Mouse (Mus musculus): ENCODE measurements around the gene Evx2. TPM values are rescaled to one million over a fixed set of nuclear protein-coding genes. Genes with fewer than 3 reads are reported as not detected.

Evx2 gene
- polyA plus RNA-seq, 1 experiment from 2014 or later: 0.06 TPM

- Histone ChIP-seq H3K4me3 (no peak overlapping the region), H3K27me3 (peaks cover 91% of the 10 kb centered on the region), H3K36me3 (no peaks in the 10 kb centered on the region), H3K27ac (no peak overlapping the region), H3K9ac (no peak overlapping the region), H3K4me2 (replicated peaks) (no peak overlapping the region), H3K9me3 (no peaks in the 10 kb centered on the region), H3K4me1 (peaks cover 10% of the 10 kb centered on the region)
- no peak for ATAC-seq (ENCODE audit: insufficient number of reproducible peaks, insufficient read depth, low FRiP score, low TSS enrichment)
- WGBS: 11% methylated on average over 17 of the region's 17 CpGs
Measured at GRCm38 (mm10) chr2:74701949-74702819, 42.8 kb upstream of the Evx2 start.

GRCm38 (mm10) chr2:74700546-74701112 is 41.3 kb upstream of the Evx2 start:
- no peaks in the 10 kb centered on the region for H3K36me3 ChIP-seq
- no peak overlapping the region for H3K4me3 ChIP-seq
- H3K9me3 ChIP-seq: no peaks in the 10 kb centered on the region
- ATAC-seq (ENCODE audit: insufficient number of reproducible peaks, insufficient read depth, low FRiP score, low TSS enrichment): no peak
- H3K4me2 ChIP-seq (replicated peaks): no peak overlapping the region
- no peak overlapping the region for H3K9ac ChIP-seq
- H3K4me1 ChIP-seq: peaks cover 9% of the 10 kb centered on the region
- H3K27ac ChIP-seq: no peak overlapping the region
- WGBS: 2% methylated on average over 22 of the region's 22 CpGs
- peaks cover 95% of the 10 kb centered on the region for H3K27me3 ChIP-seq

GRCm38 (mm10) chr2:74699664-74700545 is 40.5 kb upstream of the Evx2 start:
- no peak overlapping the region for H3K4me3 ChIP-seq
- H3K27ac ChIP-seq: no peak overlapping the region
- H3K4me1 ChIP-seq: peaks cover 7% of the 10 kb centered on the region
- no peak overlapping the region for H3K4me2 ChIP-seq (replicated peaks)
- no peaks in the 10 kb centered on the region for H3K36me3 ChIP-seq
- no peaks in the 10 kb centered on the region for H3K9me3 ChIP-seq
- H3K27me3 ChIP-seq: peaks cover 95% of the 10 kb centered on the region
- no peak for ATAC-seq (ENCODE audit: insufficient number of reproducible peaks, insufficient read depth, low FRiP score, low TSS enrichment)
- under 1% methylated on average over 23 of the region's 23 CpGs for WGBS
- no peak overlapping the region for H3K9ac ChIP-seq

- Histone ChIP-seq H3K4me2 (replicated peaks) (no peak overlapping the region), H3K4me3 (no peak overlapping the region), H3K9me3 (no peaks in the 10 kb centered on the region), H3K27ac (no peak overlapping the region), H3K36me3 (no peaks in the 10 kb centered on the region), H3K27me3 (peaks cover 95% of the 10 kb centered on the region), H3K9ac (no peak overlapping the region), H3K4me1 (peaks cover 7% of the 10 kb centered on the region)
- 1% methylated on average over 17 of the region's 17 CpGs for WGBS
- ATAC-seq (ENCODE audit: insufficient number of reproducible peaks, insufficient read depth, low FRiP score, low TSS enrichment): no peak
Measured at GRCm38 (mm10) chr2:74699053-74699430, 39.7 kb upstream of the Evx2 start.

GRCm38 (mm10) chr2:74698201-74699052 is 39.1 kb upstream of the Evx2 start:
- Histone ChIP-seq H3K4me3 (peak overlapping the region; percentile 22), H3K36me3 (no peaks in the 10 kb centered on the region), H3K27me3 (peaks cover 95% of the 10 kb centered on the region), H3K4me1 (peaks cover 7% of the 10 kb centered on the region), H3K27ac (no peak overlapping the region), H3K9ac (no peak overlapping the region), H3K9me3 (no peaks in the 10 kb centered on the region), H3K4me2 (replicated peaks) (peak overlapping the region; percentile 41)
- WGBS: 1% methylated on average over 86 of the region's 86 CpGs
- ATAC-seq (ENCODE audit: insufficient number of reproducible peaks, insufficient read depth, low FRiP score, low TSS enrichment): peak; percentile 30; the same call in 1 of the 2 replicates

- H3K9ac ChIP-seq: no peak within 1 kb of the TSS
- H3K4me2 ChIP-seq (replicated peaks): peak within 1 kb of the TSS; percentile 41
- no peak within 1 kb of the TSS for H3K27ac ChIP-seq
- H3K36me3 ChIP-seq: no peaks in the 10 kb centered on the region
- peaks cover 97% of the 10 kb centered on the region for H3K27me3 ChIP-seq
- ATAC-seq (ENCODE audit: insufficient number of reproducible peaks, insufficient read depth, low FRiP score, low TSS enrichment): peak; percentile 63; the same call in 1 of the 2 replicates
- under 1% methylated on average over 43 of the region's 43 CpGs for WGBS
- no peaks in the 10 kb centered on the region for H3K9me3 ChIP-seq
- H3K4me1 ChIP-seq: peaks cover 7% of the 10 kb centered on the region
- peak within 1 kb of the TSS; percentile 22 for H3K4me3 ChIP-seq
Measured at GRCm38 (mm10) chr2:74697567-74698121, 38.3 kb upstream of the Evx2 start, which contains the start of gene Hoxd9. Gene Hoxd9 (plus strand): TSS chr2:74697727.

- Histone ChIP-seq H3K27me3 (peaks cover 100% of the 10 kb centered on the region), H3K9ac (no peak overlapping the region), H3K4me1 (peaks cover 7% of the 10 kb centered on the region), H3K27ac (no peak overlapping the region), H3K4me2 (replicated peaks) (no peak overlapping the region), H3K36me3 (no peaks in the 10 kb centered on the region), H3K9me3 (no peaks in the 10 kb centered on the region), H3K4me3 (no peak overlapping the region)
- under 1% methylated on average over 34 of the region's 34 CpGs for WGBS
- ATAC-seq (ENCODE audit: insufficient number of reproducible peaks, insufficient read depth, low FRiP score, low TSS enrichment): no peak
Measured at GRCm38 (mm10) chr2:74696442-74697335, 37.3 kb upstream of the Evx2 start.

- ATAC-seq (ENCODE audit: insufficient number of reproducible peaks, insufficient read depth, low FRiP score, low TSS enrichment): no peak
- H3K9me3 ChIP-seq: no peaks in the 10 kb centered on the region
- H3K9ac ChIP-seq: no peak overlapping the region
- H3K4me1 ChIP-seq: peaks cover 7% of the 10 kb centered on the region
- 2% methylated on average over 7 of the region's 7 CpGs for WGBS
- no peaks in the 10 kb centered on the region for H3K36me3 ChIP-seq
- no peak overlapping the region for H3K4me2 ChIP-seq (replicated peaks)
- H3K27ac ChIP-seq: no peak overlapping the region
- H3K27me3 ChIP-seq: peaks cover 100% of the 10 kb centered on the region
- H3K4me3 ChIP-seq: no peak overlapping the region
Measured at GRCm38 (mm10) chr2:74695813-74696430, 36.6 kb upstream of the Evx2 start.

GRCm38 (mm10) chr2:74695383-74695782 is 36.0 kb upstream of the Evx2 start:
- Histone ChIP-seq H3K4me1 (peaks cover 7% of the 10 kb centered on the region), H3K9ac (no peak overlapping the region), H3K27me3 (peaks cover 96% of the 10 kb centered on the region), H3K27ac (no peak overlapping the region), H3K36me3 (no peaks in the 10 kb centered on the region), H3K4me3 (no peak overlapping the region), H3K9me3 (no peaks in the 10 kb centered on the region), H3K4me2 (replicated peaks) (no peak overlapping the region)
- no peak for ATAC-seq (ENCODE audit: insufficient number of reproducible peaks, insufficient read depth, low FRiP score, low TSS enrichment)
- WGBS: 0% methylated on average over 1 of the region's 1 CpGs

GRCm38 (mm10) chr2:74694066-74694465 is 34.7 kb upstream of the Evx2 start:
- H3K36me3 ChIP-seq: no peaks in the 10 kb centered on the region
- WGBS: under 1% methylated on average over 16 of the region's 16 CpGs
- ATAC-seq (ENCODE audit: insufficient number of reproducible peaks, insufficient read depth, low FRiP score, low TSS enrichment): no peak
- H3K27me3 ChIP-seq: peaks cover 89% of the 10 kb centered on the region
- no peak overlapping the region for H3K4me3 ChIP-seq
- H3K27ac ChIP-seq: no peak overlapping the region
- no peak overlapping the region for H3K4me2 ChIP-seq (replicated peaks)
- no peak overlapping the region for H3K9ac ChIP-seq
- H3K4me1 ChIP-seq: peaks cover 7% of the 10 kb centered on the region
- H3K9me3 ChIP-seq: no peaks in the 10 kb centered on the region
